Mouse (Mus musculus): Measurements from ENCODE around the gene Itih2. TPM values are rescaled to one million over a fixed set of nuclear protein-coding genes. Genes with fewer than 3 reads are reported as not detected.

Itih2 gene
- polyA plus RNA-seq, 1 experiment from 2014 or later, result 4.4 TPM

DNA sequence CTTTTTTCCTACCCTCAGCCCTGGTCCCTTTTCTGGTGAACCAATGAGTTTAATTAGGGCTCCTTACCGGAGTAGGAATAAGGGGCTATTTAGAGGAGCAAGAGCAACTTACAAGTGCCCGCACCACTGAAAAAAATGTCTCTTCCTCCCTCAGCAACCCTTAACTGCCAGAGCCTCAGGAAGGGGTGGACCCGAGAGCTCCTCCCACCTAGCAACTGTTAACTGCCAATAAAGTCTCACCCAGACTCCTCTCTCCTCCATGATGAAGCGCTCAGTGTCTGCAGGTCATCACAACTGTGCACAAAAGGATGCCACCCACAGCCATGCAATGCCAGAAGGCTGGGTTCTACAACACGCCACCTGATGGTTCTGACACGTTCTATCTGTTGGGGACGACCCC is 59.4 kb downstream of the Itih2 start:
- WGBS, result 50% methylated on average over 7 of the region's 7 CpGs
- peaks cover 20% of the 10 kb centered on the region for H3K4me1 ChIP-seq

DNA sequence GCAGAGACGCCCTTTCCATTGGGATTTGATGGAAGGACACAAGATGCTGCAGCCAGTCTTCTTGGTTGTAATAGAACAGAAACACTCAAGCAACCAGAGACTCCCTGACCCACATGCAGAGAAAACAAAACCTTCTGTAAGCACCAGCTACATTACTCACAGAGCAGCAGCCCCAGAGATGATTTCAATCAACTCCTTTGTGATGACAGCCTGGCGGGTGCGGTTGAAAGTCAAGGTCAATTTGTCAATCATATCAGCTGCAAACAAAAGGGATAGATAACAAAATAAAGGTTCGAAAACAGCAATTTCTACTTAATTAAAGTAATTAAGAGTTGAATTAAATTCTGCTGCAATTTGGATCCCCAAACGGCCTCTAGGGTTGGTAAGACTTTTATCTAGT is 72.4 kb downstream of the Itih2 start:
- peaks cover 94% of the 10 kb centered on the region for H3K36me3 ChIP-seq
- 89% methylated on average over 5 of the region's 5 CpGs for WGBS
- no peak for ATAC-seq (replicated peaks; ENCODE audit: low FRiP score)

More for the DNA sequence above, 59.4 kb downstream of the Itih2 start:
- ATAC-seq (replicated peaks; ENCODE audit: low FRiP score), result no peak
- Histone ChIP-seq H3K9ac (no peak overlapping the region), H3K4me2 (no peak overlapping the region), H3K36me3 (peaks cover 60% of the 10 kb centered on the region), H3K9me3 (replicated peaks) (no peaks in the 10 kb centered on the region), H3K27me3 (no peaks in the 10 kb centered on the region), H3K27ac (no peak overlapping the region), H3K4me3 (replicated peaks) (no peak overlapping the region)

DNA sequence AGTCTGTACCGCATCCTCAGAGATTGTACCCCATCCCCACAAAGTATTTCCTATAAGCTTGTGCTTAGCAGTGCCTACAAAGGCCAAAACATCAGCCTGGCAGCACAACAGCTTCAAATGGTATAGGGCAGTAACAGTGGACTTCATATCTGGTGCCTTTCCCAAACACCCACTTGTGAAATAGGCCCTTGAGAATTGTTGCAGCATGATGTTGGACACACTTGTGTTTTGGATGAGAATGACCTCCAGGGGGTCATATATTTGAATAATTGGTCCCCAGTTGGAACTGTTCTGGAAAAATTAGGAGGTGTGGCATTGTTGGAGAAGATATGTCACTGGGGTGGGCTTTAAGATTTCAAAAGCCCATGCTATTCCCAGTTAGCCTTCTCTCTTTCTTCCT is 79.2 kb downstream of the Itih2 start:
- H3K9me3 ChIP-seq (replicated peaks), result no peaks in the 10 kb centered on the region
- no peaks in the 10 kb centered on the region for H3K27me3 ChIP-seq
- no peak overlapping the region for H3K27ac ChIP-seq
- WGBS, result 90% methylated on average over 1 of the region's 1 CpGs
- H3K36me3 ChIP-seq, result peaks cover 31% of the 10 kb centered on the region
- ATAC-seq (replicated peaks; ENCODE audit: low FRiP score), result no peak
- H3K4me2 ChIP-seq, result no peak overlapping the region
- no peak overlapping the region for H3K9ac ChIP-seq
- H3K4me1 ChIP-seq, result peaks cover 11% of the 10 kb centered on the region
- H3K4me3 ChIP-seq (replicated peaks), result no peak overlapping the region

More for the DNA sequence above, 72.4 kb downstream of the Itih2 start:
- no peak overlapping the region for H3K27ac ChIP-seq
- no peak overlapping the region for H3K4me2 ChIP-seq
- H3K9ac ChIP-seq, result no peak overlapping the region
- no peaks in the 10 kb centered on the region for H3K9me3 ChIP-seq (replicated peaks)
- H3K4me1 ChIP-seq, result no peaks in the 10 kb centered on the region
- no peaks in the 10 kb centered on the region for H3K27me3 ChIP-seq
- H3K4me3 ChIP-seq (replicated peaks), result no peak overlapping the region

DNA sequence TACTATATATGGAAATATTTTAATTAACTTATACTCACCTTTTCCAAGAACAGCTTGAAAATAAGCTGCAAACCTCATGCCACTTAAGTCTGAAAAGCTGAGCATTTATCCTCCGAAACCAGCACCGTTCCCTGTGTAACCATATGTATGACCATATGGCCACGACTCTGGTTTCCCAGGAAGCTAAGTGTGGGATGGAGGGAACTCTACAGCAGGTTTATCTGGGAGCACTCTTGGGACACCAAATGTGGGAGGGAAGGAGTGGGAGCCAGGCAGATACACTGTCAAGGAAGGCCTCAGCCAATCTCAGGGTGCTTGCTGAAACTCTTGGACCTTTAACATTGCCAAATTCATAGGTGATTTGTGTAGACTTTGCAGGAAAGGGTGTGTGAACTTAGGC is 80.3 kb downstream of the Itih2 start:
- no peak for ATAC-seq (replicated peaks; ENCODE audit: low FRiP score)
- Histone ChIP-seq H3K4me2 (no peak overlapping the region), H3K4me3 (replicated peaks) (no peak overlapping the region), H3K4me1 (peaks cover 14% of the 10 kb centered on the region), H3K27me3 (no peaks in the 10 kb centered on the region), H3K9me3 (replicated peaks) (no peaks in the 10 kb centered on the region), H3K36me3 (peaks cover 22% of the 10 kb centered on the region), H3K9ac (no peak overlapping the region), H3K27ac (no peak overlapping the region)
- 81% methylated on average over 3 of the region's 3 CpGs for whole genome bisulfite sequencing

- H3K9ac ChIP-seq, result no peak overlapping the region
- H3K27me3 ChIP-seq, result no peaks in the 10 kb centered on the region
- H3K9me3 ChIP-seq (replicated peaks), result no peaks in the 10 kb centered on the region
- ATAC-seq (replicated peaks; ENCODE audit: low FRiP score), result no peak
- peak overlapping the region; percentile 94 for H3K4me3 ChIP-seq (replicated peaks)
- no peak overlapping the region for H3K27ac ChIP-seq
- 20% methylated on average over 10 of the region's 10 CpGs for WGBS
- H3K4me1 ChIP-seq, result peaks cover 14% of the 10 kb centered on the region
- peaks cover 8% of the 10 kb centered on the region for H3K36me3 ChIP-seq
- peak overlapping the region; percentile 83 for H3K4me2 ChIP-seq
Measured at GRCm38 (mm10) chr2:10049456-10049855, 81.7 kb downstream of the Itih2 start.

DNA sequence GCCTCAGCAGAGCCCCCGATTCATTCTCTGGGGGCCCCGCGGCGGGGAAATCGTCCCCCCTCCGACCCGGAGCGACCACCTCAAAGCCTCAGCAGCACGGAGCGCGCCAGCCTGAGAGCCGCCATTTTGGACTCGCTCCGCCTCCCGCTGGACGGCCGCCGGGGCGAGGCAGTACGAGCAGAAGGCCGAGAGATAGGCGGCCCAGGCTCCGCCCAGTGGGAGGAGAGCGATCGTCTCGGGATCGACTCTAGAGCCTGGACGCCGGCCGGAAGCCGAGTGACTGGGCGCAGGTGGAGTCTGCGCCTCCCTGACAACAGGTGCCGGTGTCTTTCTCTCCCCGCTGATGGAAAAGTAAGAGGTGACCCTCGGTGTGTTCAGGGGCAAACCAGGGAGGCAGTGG is 82.7 kb downstream of the Itih2 start, which contains the start of gene Taf3:
Taf3 (minus strand) TSS at position 136 of the 400 bp plus-strand sequence.
- H3K9me3 ChIP-seq (replicated peaks), result no peaks in the 10 kb centered on the region
- H3K4me1 ChIP-seq, result peaks cover 14% of the 10 kb centered on the region
- WGBS, result under 1% methylated on average over 36 of the region's 36 CpGs
- H3K27me3 ChIP-seq, result no peaks in the 10 kb centered on the region
- peak within 1 kb of the TSS; percentile 67 for H3K9ac ChIP-seq
- peak within 1 kb of the TSS; percentile 83 for H3K4me2 ChIP-seq
- H3K4me3 ChIP-seq (replicated peaks), result peak within 1 kb of the TSS; percentile 94
- ATAC-seq (replicated peaks; ENCODE audit: low FRiP score), result peak; percentile 94
- H3K36me3 ChIP-seq, result no peaks in the 10 kb centered on the region
- no peak within 1 kb of the TSS for H3K27ac ChIP-seq

GRCm38 (mm10) chr2:10047758-10048436 is 83.3 kb downstream of the Itih2 start:
- Histone ChIP-seq H3K27me3 (no peaks in the 10 kb centered on the region), H3K9me3 (replicated peaks) (no peaks in the 10 kb centered on the region), H3K4me2 (peak overlapping the region; percentile 83), H3K9ac (peak overlapping the region; percentile 67), H3K27ac (no peak overlapping the region), H3K36me3 (no peaks in the 10 kb centered on the region), H3K4me1 (peaks cover 14% of the 10 kb centered on the region), H3K4me3 (replicated peaks) (peak overlapping the region; percentile 94)
- WGBS, result under 1% methylated on average over 47 of the region's 47 CpGs
- ATAC-seq (replicated peaks; ENCODE audit: low FRiP score), result peak; percentile 75

Other genes starting within 250 kb of the Itih2 start
- 4.9 and 6.2 TPM in 2 replicates for gene 9230102O04Rik, start 241.9 kb downstream of the Itih2 start, polyA plus RNA-seq (2015; fragmentation: Nextera tagmentation; extraction: Ambion mirVana)
- 98.5 and 108 TPM in 2 replicates for gene Gata3, start 241.4 kb downstream of the Itih2 start, polyA plus RNA-seq (2015; fragmentation: Nextera tagmentation; extraction: Ambion mirVana)
- gene Taf3, start 82.8 kb downstream of the Itih2 start, polyA plus RNA-seq (2015; fragmentation: Nextera tagmentation; extraction: Ambion mirVana), result 16.4 TPM in 2 replicates
- gene Atp5c1, start 50.9 kb downstream of the Itih2 start, polyA plus RNA-seq (2015; fragmentation: Nextera tagmentation; extraction: Ambion mirVana), result 661 and 685 TPM in 2 replicates
- 29.6 and 33.3 TPM in 2 replicates for gene Kin, start 50.8 kb downstream of the Itih2 start, polyA plus RNA-seq (2015; fragmentation: Nextera tagmentation; extraction: Ambion mirVana)
- gene Itih5, start 22.2 kb upstream of the Itih2 start, polyA plus RNA-seq (2015; fragmentation: Nextera tagmentation; extraction: Ambion mirVana), result 5.8 and 6.9 TPM in 2 replicates
- gene Sfmbt2, start 239.1 kb upstream of the Itih2 start, polyA plus RNA-seq (2015; fragmentation: Nextera tagmentation; extraction: Ambion mirVana), result 1.7 and 2.0 TPM in 2 replicates